Mouse (Mus musculus): ENCODE results near the gene Fam69a. TPM values are rescaled to one million over a fixed set of nuclear protein-coding genes. Genes with fewer than 3 reads are reported as not detected.

Fam69a gene
- polyA plus RNA-seq, 1 experiment, result 0.30 TPM

DNA sequence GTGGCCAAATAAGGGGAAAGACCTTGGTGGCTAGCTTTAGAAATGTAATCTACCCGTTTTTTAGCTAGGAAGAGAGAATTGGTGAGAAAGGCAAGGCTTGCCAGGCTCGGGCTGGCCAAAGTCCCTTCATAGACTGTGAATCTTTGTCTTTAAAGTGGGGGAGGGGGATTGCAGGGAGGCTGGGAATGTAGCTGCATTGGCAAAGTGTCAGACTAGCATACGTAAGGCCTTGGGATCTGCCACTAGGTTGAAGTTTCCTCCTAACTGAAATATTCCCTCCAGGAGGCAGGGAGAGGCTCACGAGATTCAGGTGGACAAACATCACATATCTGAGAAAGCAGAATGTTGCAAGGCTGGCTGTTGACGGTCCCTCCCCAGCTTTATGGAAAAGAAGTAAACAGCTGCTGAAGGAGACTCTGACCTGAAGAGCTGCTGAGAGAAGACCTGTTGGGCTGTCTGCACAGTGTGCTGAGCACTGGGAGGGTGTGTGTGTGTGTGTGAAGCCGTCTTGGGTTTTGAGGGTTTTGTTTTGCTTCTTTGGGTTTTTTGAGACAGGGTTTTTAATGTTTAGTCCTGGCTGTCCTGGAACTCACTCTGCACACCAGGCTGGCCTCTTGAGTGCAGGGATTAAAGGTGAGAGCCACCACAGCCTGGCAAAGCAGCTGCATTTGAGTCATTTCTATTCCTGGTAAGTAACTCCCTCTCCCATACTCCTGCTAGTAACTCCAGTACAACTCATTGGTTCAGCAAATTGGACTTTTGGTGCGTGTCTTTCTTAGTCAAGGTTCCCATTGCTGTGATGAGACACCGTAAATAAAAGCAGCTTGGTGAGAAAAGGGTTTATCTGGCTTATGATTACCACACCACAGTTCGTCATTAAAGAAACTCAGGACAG is 96.6 kb downstream of the Fam69a start:
- WGBS, result 31% methylated on average over 9 of the region's 9 CpGs
- H3K27ac ChIP-seq (ENCODE audit: insufficient read depth, low read depth, low read length), result no peak overlapping the region

GRCm38 (mm10) chr5:107880710-107881109 is 106.2 kb downstream of the Fam69a start:
- 68% methylated on average over 5 of the region's 5 CpGs for WGBS
- Histone ChIP-seq H3K27me3 (ENCODE audit: control insufficient read depth, insufficient read depth, low read length) (no peaks in the 10 kb centered on the region), H3K4me3 (ENCODE audit: low read depth, low read length) (no peak overlapping the region), H3K36me3 (ENCODE audit: control insufficient read depth, insufficient read depth, low read length) (no peaks in the 10 kb centered on the region), H3K4me1 (ENCODE audit: control insufficient read depth, insufficient read depth, insufficient read length, low read length) (no peaks in the 10 kb centered on the region), H3K27ac (ENCODE audit: insufficient read depth, low read depth, low read length) (no peak overlapping the region)
- TF ChIP-seq CTCF (IDR thresholded peaks at IDR 0.05; ENCODE audit: extremely low read depth, insufficient read length, insufficient replicate concordance, low read depth, low read length) (no peak), POLR2A (IDR thresholded peaks at IDR 0.05; ENCODE audit: low read depth, low read length) (no peak)

More for the DNA sequence above, 96.6 kb downstream of the Fam69a start:
- Histone ChIP-seq H3K36me3 (ENCODE audit: control insufficient read depth, insufficient read depth, low read length) (no peaks in the 10 kb centered on the region), H3K4me3 (ENCODE audit: low read depth, low read length) (no peak overlapping the region), H3K4me1 (ENCODE audit: control insufficient read depth, insufficient read depth, insufficient read length, low read length) (no peaks in the 10 kb centered on the region; the same call in 1 of the 2 replicates), H3K27me3 (ENCODE audit: control insufficient read depth, insufficient read depth, low read length) (no peaks in the 10 kb centered on the region)
- TF ChIP-seq POLR2A (IDR thresholded peaks at IDR 0.05; ENCODE audit: low read depth, low read length), result no peak
- no peak for TF ChIP-seq CTCF (IDR thresholded peaks at IDR 0.05; ENCODE audit: extremely low read depth, insufficient read length, insufficient replicate concordance, low read depth, low read length)

DNA sequence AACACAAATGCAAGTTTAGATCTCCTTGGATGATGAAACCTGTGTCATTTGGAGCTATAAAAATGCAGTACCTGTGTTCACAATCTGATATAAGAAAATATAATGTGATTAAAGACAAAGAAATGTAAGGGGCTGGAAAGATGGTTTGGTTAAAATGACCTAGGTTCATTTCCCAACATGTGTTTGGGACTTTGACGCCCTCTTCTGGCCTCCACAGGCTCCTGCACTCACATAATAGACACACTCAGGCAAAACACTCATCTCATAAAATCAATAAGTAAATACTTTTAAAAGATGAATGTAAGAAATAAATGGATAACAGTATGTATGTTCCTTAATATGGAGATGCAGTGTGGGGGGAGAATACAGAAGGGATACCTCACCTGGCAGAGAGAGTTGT is 109.8 kb downstream of the Fam69a start:
- no peaks in the 10 kb centered on the region for H3K4me1 ChIP-seq (ENCODE audit: control insufficient read depth, insufficient read depth, insufficient read length, low read length)
- no peaks in the 10 kb centered on the region for H3K36me3 ChIP-seq (ENCODE audit: control insufficient read depth, insufficient read depth, low read length)
- 90% methylated on average over 1 of the region's 1 CpGs for whole genome bisulfite sequencing
- TF ChIP-seq CTCF (IDR thresholded peaks at IDR 0.05; ENCODE audit: extremely low read depth, insufficient read length, insufficient replicate concordance, low read depth, low read length), result no peak
- no peaks in the 10 kb centered on the region; the same call in 1 of the 2 replicates for H3K27me3 ChIP-seq (ENCODE audit: control insufficient read depth, insufficient read depth, low read length)
- H3K4me3 ChIP-seq (ENCODE audit: low read depth, low read length), result no peak overlapping the region
- no peak overlapping the region for H3K27ac ChIP-seq (ENCODE audit: insufficient read depth, low read depth, low read length)

- H3K36me3 ChIP-seq (ENCODE audit: control insufficient read depth, insufficient read depth, low read length), result no peaks in the 10 kb centered on the region
- no peaks in the 10 kb centered on the region for H3K4me1 ChIP-seq (ENCODE audit: control insufficient read depth, insufficient read depth, insufficient read length, low read length)
- no peak for TF ChIP-seq POLR2A (IDR thresholded peaks at IDR 0.05; ENCODE audit: low read depth, low read length)
- TF ChIP-seq CTCF (IDR thresholded peaks at IDR 0.05; ENCODE audit: extremely low read depth, insufficient read length, insufficient replicate concordance, low read depth, low read length), result no peak
- H3K4me3 ChIP-seq (ENCODE audit: low read depth, low read length), result no peak overlapping the region
- H3K27me3 ChIP-seq (ENCODE audit: control insufficient read depth, insufficient read depth, low read length), result no peaks in the 10 kb centered on the region; the same call in 1 of the 2 replicates
- H3K27ac ChIP-seq (ENCODE audit: insufficient read depth, low read depth, low read length), result no peak overlapping the region
These were observed 111.6 kb downstream of the Fam69a start for GRCm38 (mm10) chr5:107875261-107875611.

DNA sequence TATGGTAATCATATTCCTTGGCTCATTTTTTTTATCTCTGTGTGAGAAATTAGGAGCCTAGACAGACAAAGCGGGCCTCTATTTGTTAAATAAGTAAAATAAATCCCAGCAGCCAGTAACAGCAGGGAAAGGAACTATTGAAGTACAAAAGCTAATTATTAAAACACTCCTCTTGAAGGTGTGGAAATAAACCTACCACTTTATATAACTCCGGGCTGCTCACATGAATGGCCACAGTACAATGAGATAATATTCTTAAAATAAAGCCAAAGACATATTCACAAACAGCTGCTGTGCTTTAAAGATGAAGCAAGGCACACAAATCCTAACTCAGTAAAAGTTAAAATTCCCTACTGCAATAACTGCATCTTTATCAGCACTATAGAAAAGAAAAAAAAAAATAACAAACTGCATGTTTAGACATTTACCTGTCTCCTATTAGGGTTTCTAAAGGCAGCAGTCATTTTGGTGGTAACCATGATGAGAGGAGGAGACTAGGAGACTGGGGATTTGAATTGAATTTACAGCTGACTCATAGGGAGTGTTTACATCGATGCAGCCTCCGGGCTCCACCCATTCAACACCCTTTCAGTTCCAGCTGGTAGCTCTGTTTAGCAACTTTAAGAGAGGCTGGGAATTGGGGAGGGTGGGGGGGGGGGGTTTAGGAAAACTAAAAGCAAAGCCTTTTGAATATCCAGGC is 112.2 kb downstream of the Fam69a start, which contains the start of gene Evi5:
Gene Evi5 (minus strand): TSS at position 547 of the 700 bp plus-strand sequence.
- no peak within 1 kb of the TSS for H3K27ac ChIP-seq (ENCODE audit: insufficient read depth, low read depth, low read length)
- WGBS, result 27% methylated on average over 4 of the region's 4 CpGs
- H3K27me3 ChIP-seq (ENCODE audit: control insufficient read depth, insufficient read depth, low read length), result no peaks in the 10 kb centered on the region; the same call in 1 of the 2 replicates
- no peaks in the 10 kb centered on the region for H3K36me3 ChIP-seq (ENCODE audit: control insufficient read depth, insufficient read depth, low read length)
- no peaks in the 10 kb centered on the region for H3K4me1 ChIP-seq (ENCODE audit: control insufficient read depth, insufficient read depth, insufficient read length, low read length)
- TF ChIP-seq CTCF (IDR thresholded peaks at IDR 0.05; ENCODE audit: extremely low read depth, insufficient read length, insufficient replicate concordance, low read depth, low read length), result no peak
- no peak for TF ChIP-seq POLR2A (IDR thresholded peaks at IDR 0.05; ENCODE audit: low read depth, low read length)
- H3K4me3 ChIP-seq (ENCODE audit: low read depth, low read length), result no peak within 1 kb of the TSS

DNA sequence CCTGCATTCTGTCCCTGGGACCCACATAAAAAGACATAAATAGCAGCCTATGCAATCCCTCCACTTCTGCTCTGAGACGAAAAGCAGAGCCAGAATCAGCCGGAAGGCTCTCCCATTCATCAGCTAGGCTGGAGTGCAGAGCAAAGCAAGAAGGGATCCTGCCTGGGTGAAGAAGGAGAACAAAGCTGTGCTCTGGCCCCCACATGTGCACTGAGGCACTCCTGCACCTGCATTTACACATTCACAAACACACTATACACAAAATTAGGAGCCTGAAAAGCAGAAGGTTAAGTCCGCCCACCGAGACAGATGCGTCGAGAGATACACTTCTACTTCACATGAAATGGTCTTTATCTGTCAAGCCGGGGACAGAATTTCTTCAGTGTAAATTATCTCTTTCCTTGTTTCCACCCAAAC is 113.0 kb downstream of the Fam69a start:
- H3K36me3 ChIP-seq (ENCODE audit: control insufficient read depth, insufficient read depth, low read length), result no peaks in the 10 kb centered on the region
- H3K27ac ChIP-seq (ENCODE audit: insufficient read depth, low read depth, low read length), result no peak overlapping the region
- WGBS, result 53% methylated on average over 7 of the region's 7 CpGs
- TF ChIP-seq CTCF (IDR thresholded peaks at IDR 0.05; ENCODE audit: extremely low read depth, insufficient read length, insufficient replicate concordance, low read depth, low read length) (no peak), POLR2A (IDR thresholded peaks at IDR 0.05; ENCODE audit: low read depth, low read length) (no peak)
- no peaks in the 10 kb centered on the region; the same call in 1 of the 2 replicates for H3K27me3 ChIP-seq (ENCODE audit: control insufficient read depth, insufficient read depth, low read length)
- no peaks in the 10 kb centered on the region for H3K4me1 ChIP-seq (ENCODE audit: control insufficient read depth, insufficient read depth, insufficient read length, low read length)
- H3K4me3 ChIP-seq (ENCODE audit: low read depth, low read length), result no peak overlapping the region

DNA sequence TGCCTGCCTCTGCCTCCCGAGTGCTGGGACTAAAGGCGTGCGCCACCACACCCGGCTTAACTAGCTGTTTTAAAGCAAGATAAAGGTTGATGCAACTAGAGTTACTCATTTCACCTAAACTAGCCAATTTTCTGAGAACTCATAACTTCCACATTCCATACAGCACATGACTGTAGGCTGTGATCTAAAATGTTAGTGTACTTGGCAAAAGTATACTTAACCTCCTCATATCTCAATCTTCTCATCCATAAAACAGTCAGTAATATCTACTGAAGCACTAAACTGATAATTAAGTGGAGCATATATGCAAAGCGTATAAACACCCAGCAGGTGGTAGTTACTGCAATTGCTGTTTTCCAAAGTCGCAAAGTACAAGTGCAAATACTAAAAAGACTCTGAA is 113.6 kb downstream of the Fam69a start:
- Histone ChIP-seq H3K4me3 (ENCODE audit: low read depth, low read length) (no peak overlapping the region), H3K27ac (ENCODE audit: insufficient read depth, low read depth, low read length) (no peak overlapping the region), H3K36me3 (ENCODE audit: control insufficient read depth, insufficient read depth, low read length) (no peaks in the 10 kb centered on the region), H3K27me3 (ENCODE audit: control insufficient read depth, insufficient read depth, low read length) (no peaks in the 10 kb centered on the region; the same call in 1 of the 2 replicates), H3K4me1 (ENCODE audit: control insufficient read depth, insufficient read depth, insufficient read length, low read length) (no peaks in the 10 kb centered on the region)
- WGBS, result 60% methylated on average over 6 of the region's 6 CpGs
- no peak for TF ChIP-seq CTCF (IDR thresholded peaks at IDR 0.05; ENCODE audit: extremely low read depth, insufficient read length, insufficient replicate concordance, low read depth, low read length)
- no peak for TF ChIP-seq POLR2A (IDR thresholded peaks at IDR 0.05; ENCODE audit: low read depth, low read length)

Data from small intestine, adult 2 months (tissue).